Mouse (Mus musculus) bone marrow, adult 2 months (tissue): Measurements from ENCODE around the gene Oaf. TPM values are rescaled to one million over a fixed set of nuclear protein-coding genes. Genes with fewer than 3 reads are reported as not detected.

Experiments
- H3K27ac ChIP-seq: fragments of 200-500 bp; 2 replicates; pipeline ENCODE4 v1.5.1; 2012; ENCODE audit warnings: low read depth, mild to moderate bottlenecking, control low read depth, inconsistent platforms, low read length; ENCODE audit not compliant: control insufficient read depth, poor library complexity, insufficient read depth
- H3K4me1 ChIP-seq: fragments of 200-500 bp; 2 replicates; pipeline ENCODE4 v1.6.1; 2011; ENCODE audit warnings: low read length; ENCODE audit not compliant: control insufficient read depth, insufficient read depth
- H3K4me3 ChIP-seq: fragments of 200-500 bp; replicated peaks from 2 replicates; pipeline ENCODE3; 2011; ENCODE audit warnings: mild to moderate bottlenecking, low read depth, low read length, control low read depth; ENCODE audit not compliant: control insufficient read depth
- CTCF ChIP-seq: fragments of 200-500 bp; IDR thresholded peaks from 2 replicates; pipeline ENCODE4 v1.5.1; 2011; ENCODE audit warnings: low read length, control low read depth; ENCODE audit not compliant: control insufficient read depth, insufficient read depth
- POLR2A ChIP-seq: fragments of 200-500 bp; IDR thresholded peaks from 2 replicates; pipeline ENCODE4 v1.6.1; 2011; ENCODE audit warnings: low read depth, mild to moderate bottlenecking, control low read depth, low read length, borderline replicate concordance; ENCODE audit not compliant: control insufficient read depth
- WGBS: fragments of 180-500 bp; shearing (Covaris S2); methylation state at CpG from one replicate; pipeline ENCODE4 v1.1.7; 2018; 5-methylcytosine and 5-hydroxymethylcytosine counted together
- polyA plus RNA-seq: library from polyadenylated mRNA; stranded (reverse); fragments of >200 nt; gene quantifications from 2 replicates; pipeline ENCODE4 v1.2.4, GENCODE M21; 2011; ENCODE audit warnings: low replicate concordance; ENCODE audit not compliant: missing spikeins, insufficient read depth, insufficient read length

Gene Oaf
- polyA plus RNA-seq, 1 experiment: 15.8 TPM

DNA sequence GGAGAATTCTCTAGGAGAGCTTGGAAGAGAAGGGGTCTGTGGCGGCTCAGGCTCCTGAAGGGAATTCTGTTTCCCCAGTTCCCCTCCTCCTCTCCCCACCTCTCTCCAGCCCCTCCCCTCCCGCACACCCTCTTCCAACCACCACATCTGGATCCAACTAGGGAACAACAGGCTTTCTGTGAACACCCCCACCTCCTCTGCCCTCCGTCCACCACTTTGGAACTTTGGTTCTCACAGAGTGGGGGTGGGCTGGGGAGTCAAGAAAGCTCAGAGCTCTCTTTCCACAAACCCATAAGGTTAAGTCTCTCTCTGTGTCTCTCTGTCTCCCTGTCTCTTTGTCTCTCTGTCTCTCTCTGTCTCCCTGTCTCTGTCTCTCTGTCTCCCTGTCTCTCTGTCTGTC lies 13.1 kb upstream of the Oaf start:
- no peak for TF ChIP-seq POLR2A
- no peak for TF ChIP-seq CTCF
- H3K27ac ChIP-seq: no peak overlapping the region; the same call in 1 of the 2 replicates
- H3K4me1 ChIP-seq: no peaks in the 10 kb centered on the region; the same call in 1 of the 2 replicates
- 81% methylated on average over 3 of the region's 3 CpGs for WGBS
- no peak overlapping the region for H3K4me3 ChIP-seq

DNA sequence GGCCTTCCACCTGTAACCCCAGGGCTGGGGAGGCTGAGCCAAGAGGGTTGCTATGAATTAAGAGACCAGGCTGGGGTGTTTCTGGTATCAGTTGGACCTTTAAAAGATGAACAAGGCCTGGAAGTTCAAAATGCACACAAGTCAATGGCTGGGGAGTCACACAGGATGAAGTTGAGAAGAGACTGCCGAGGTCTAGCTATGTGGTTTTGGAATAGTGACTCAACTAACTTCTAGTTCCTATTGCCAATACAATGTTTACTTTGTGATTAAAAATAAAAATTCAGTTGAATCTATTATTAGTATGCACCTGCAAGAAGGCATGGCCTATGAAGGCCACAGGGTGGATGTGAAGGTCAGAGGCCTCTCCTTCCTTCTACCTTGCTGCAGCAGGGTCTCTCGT lies 12.1 kb upstream of the Oaf start:
- no peak overlapping the region for H3K4me3 ChIP-seq
- no peak for TF ChIP-seq CTCF
- TF ChIP-seq POLR2A: no peak
- H3K4me1 ChIP-seq: no peaks in the 10 kb centered on the region; the same call in 1 of the 2 replicates
- H3K27ac ChIP-seq: 0 out of 2 replicates have a peak overlapping the region, but pooled peaks have one; percentile 7
- WGBS: 43% methylated on average over 2 of the region's 2 CpGs

DNA sequence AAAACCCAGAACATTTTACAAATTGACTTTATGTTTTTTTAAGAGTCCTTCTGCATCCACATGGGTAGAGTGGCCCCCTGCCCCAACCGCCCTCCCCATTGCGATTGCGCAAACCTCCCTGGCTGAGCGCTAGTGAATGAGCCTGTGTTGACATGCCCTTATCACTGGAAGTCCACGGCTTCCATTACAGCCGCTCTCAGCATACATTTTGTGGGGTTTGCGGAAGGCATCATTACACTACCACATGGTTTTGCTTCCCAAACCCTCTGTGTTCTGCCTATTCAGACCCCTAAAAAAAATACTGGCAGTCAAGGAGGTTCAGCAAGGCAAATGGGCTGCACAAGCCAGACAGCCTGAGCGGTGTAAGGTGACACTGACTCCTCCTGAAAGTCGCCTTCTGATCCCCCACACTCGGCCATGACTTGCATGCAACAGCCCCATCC lies 7.0 kb upstream of the Oaf start:
- WGBS: 26% methylated on average over 10 of the region's 10 CpGs
- TF ChIP-seq POLR2A (no peak), CTCF (no peak)
- Histone ChIP-seq H3K4me1 (peaks cover 5% of the 10 kb centered on the region), H3K4me3 (no peak overlapping the region), H3K27ac (no peak overlapping the region)

DNA sequence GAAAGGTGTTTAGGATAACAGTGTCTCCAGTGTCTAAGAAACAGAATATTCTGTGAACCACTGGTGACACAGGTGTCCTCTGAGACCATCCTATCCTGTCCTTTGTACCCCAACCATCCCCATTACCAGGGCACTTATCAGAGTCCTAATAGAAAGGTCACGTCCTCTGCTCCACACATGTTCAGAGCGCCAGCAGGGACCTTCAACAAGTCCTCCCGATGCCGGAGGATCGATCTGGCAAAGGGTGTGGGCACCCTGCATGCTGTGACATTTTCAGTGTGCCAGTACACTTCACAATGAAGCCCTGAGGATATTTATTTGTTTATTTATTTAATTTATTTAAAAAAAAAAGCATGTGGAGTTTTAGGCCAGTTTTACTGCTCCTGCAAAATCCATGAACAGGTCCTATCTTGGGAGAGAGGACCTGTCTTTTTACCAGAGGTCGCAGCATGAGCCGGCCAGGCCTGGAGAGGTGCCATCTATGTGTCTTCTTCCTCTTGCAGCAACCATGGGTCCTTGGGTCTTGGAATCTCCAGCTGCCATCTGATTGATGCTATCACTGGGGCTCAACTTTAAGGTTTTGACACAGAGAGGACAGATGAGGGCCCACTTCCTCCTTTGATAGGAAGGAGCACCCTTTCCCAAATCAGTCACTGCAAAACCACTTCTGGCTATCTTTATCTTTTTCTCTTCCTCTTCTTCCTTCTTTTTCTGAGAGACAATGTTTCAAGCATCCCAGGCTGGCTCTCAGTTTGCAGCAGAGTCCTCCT lies 6.3 kb upstream of the Oaf start:
- WGBS: 67% methylated on average over 7 of the region's 7 CpGs
- H3K4me3 ChIP-seq: no peak overlapping the region
- H3K4me1 ChIP-seq: peaks cover 7% of the 10 kb centered on the region
- H3K27ac ChIP-seq: no peak overlapping the region
- TF ChIP-seq CTCF: no peak
- no peak for TF ChIP-seq POLR2A

DNA sequence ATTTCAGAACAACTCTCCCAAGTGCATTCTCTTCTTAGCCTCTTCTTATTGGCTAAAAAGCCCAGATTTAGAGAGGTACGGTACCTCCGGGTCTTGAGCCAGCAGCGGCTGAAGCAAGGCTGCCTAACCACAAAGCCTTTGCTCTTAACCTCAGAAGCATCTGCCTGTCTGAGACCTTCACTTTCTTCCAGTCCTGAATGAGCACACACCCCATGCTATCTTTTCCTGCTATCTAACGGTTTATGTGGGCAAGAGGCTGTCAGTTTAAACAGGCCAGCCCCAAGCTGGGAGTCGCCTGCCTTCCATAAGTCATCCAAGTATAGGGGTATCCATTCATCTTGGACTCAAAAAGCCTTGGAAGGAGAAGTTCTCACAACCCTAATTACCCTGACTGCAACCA lies 2.7 kb upstream of the Oaf start:
- WGBS: 1% methylated on average over 5 of the region's 5 CpGs
- Histone ChIP-seq H3K27ac (no peak overlapping the region), H3K4me1 (peaks cover 9% of the 10 kb centered on the region), H3K4me3 (no peak overlapping the region)
- TF ChIP-seq POLR2A (no peak), CTCF (no peak)

DNA sequence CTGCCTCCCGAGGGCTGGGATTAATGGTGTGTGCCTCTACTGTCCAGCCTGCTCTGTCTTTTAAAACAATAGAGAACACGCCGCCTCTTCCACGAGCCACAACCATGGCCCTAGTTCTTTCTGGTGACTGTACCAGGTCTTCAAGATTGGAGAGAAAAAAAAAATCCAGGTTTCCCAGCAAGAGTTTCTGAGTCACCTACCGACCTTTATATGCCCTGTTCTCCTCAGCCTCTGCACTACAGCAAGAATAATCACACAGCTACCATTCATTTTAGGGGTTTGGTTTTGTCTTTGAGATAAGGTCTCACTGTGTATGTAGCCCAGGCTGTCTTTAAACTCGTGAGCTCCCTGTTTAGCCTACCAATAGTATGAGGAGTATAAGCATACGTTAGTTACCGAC lies 2.3 kb upstream of the Oaf start:
- H3K27ac ChIP-seq: no peak overlapping the region
- peaks cover 9% of the 10 kb centered on the region for H3K4me1 ChIP-seq
- 54% methylated on average over 8 of the region's 8 CpGs for WGBS
- TF ChIP-seq CTCF: no peak
- H3K4me3 ChIP-seq: no peak overlapping the region

DNA sequence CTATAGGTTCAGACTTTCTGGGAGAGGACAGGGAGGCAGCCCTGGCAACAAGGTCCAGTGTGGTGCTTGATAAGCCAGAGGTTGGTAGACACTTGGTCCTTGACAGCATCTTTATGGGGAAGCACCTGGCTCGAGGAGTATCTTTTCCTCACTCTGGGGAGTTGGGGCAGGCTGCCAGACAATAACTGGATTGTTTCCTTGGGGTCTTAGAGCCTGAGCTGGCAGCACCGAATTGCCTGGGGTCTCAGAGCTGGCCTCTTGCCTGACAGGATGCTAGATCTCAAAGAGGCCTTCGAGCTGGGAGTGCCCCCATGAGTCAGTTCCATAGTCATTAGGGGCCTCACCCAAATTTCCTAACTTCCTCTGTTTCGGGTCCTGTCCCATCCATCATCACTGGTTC lies 1.6 kb upstream of the Oaf start:
- Histone ChIP-seq H3K4me1 (peaks cover 9% of the 10 kb centered on the region), H3K27ac (no peak overlapping the region), H3K4me3 (no peak overlapping the region)
- WGBS: 23% methylated on average over 4 of the region's 4 CpGs
- TF ChIP-seq POLR2A (no peak), CTCF (no peak)

DNA sequence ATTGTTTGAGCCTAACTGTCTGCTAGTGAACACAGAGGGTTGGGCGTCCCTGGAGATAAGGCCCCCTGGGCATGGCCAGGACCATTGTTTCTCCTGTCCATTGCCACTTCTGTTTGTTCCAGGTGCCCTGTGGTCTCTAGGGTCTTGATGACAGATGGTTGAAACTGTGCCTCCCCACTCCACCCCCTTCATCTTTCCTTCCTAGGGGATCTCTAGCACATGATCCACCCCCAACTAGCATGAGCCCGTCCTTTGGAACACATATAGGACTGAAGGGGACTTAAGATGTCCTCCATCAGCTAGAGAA lies 836 bp upstream of the Oaf start:
- 68% methylated on average over 2 of the region's 2 CpGs for WGBS
- TF ChIP-seq POLR2A (no peak), CTCF (no peak)
- peak overlapping the region; percentile 81 for H3K27ac ChIP-seq
- peaks cover 9% of the 10 kb centered on the region for H3K4me1 ChIP-seq
- H3K4me3 ChIP-seq: no peak overlapping the region

DNA sequence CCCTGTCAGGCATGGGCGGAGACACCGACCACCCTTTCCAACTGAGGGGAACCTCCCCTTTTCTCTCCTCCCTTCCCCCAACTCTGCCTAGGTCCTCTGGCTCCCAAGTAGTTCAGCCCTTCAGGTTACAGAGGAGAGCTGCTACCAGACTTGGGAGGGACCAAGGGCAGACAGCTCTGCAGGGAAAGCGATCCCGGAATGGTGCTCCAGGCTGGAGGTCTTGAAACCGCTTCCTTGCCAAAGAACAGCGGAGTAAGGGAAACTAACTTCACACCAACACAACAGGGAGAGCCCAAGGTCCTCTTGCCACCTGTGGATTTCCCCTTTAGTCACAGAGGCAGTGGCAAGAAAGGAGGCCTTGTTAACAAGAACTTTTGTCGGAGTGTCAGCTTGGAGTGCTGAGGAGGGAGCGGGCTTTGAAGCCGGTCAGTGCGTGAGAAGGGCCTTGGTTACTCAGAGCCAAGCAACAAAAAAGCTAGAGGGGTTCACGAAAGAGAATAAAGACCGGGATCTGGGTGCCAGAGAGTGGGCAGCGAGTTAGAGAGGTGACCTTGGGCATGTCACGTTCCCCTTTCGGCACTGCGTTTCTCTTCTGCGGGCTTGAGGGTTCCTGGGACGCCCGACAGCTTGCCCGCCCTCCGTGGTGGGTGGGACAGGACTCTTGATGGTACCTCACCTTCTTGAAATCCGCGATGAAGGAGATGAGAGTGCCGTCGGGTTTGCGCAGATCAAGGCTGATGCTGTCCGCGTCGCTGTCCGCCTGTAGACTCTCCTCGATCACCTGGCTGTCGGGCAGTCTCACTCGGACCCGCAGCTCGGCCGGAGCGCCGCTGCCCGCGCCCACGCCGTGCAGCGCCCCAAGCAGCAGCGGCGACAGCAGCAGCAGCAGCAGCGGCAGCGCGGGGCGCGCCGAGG lies 823 bp downstream of the Oaf start:
- 5% methylated on average over 51 of the region's 51 CpGs for WGBS
- peak overlapping the region; percentile 81 for H3K27ac ChIP-seq
- TF ChIP-seq CTCF (no peak), POLR2A (no peak)
- H3K4me3 ChIP-seq: peak overlapping the region; percentile 68
- H3K4me1 ChIP-seq: peaks cover 6% of the 10 kb centered on the region; the same call in 1 of the 2 replicates
